Mouse (Mus musculus) C3H10T1/2 (cell line): ENCODE data around the gene Lck. TPM values are rescaled to one million over a fixed set of nuclear protein-coding genes. Genes with fewer than 3 reads are reported as not detected.

Experiments
- polyA plus RNA-seq, 2 experiments: library from polyadenylated mRNA; unstranded; fragments of >200 nt; fragmentation: generic; extraction: Trizol; gene quantifications; one replicate each; pipeline ENCODE4 v1.2.1; 2012; ENCODE audit warnings: missing spikeins in 2 of 2

Lck gene
- under 1 TPM; 0.12 to 0.33 TPM for polyA plus RNA-seq

GRCm38 (mm10) chr4:129573430-129573829 is at the start of gene Lck:
Gene Lck, minus strand, starts transcription at chr4:129573641.

DNA sequence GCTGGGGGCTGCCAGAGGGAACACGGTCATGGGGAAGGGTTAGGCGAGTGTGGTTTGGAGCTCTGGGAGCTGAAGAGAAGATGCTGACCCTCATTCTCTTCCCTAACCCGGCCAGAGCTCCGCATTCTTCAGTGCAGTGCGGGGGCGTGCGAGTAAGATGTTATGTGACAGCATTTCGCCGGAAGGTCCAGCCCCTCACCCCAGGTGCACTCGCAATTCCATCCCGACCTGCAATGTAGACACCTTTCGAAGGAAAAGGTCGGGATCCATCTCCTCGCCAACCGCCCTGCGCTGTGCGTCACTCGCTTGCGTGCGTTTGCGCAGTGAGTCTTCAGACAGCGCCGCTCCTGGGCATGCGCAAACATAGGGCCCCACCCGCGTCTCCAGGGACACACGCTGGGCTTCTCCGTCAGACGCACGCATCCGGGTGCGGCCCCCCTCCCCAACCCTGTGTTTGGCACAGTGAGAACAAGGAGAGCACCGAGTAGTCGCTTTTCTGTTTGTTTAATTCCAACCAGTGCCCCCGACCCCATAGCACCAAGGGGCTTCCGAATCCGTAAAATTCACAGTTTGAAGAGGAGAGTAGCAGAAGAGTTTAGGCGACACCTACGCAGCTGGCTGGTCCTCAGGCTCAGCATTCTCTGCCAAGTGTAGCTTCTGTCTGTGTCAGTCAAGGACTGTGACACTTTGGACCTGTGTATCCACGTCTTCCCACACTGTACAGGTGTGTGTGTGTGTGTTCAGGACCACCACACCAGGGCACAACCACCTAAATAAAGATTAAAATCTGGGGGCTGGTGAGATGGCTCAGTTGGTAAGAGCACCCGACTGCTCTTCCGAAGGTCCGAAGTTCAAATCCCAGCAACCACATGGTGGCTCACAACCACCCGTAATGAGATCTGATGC is 45.6 kb upstream of the Lck start, which contains the start of gene Iqcc:
Iqcc (minus strand) TSS at position 314 of the 906 bp plus-strand sequence.

GRCm38 (mm10) chr4:129614093-129614492 is 40.7 kb upstream of the Lck start, which contains the start of gene Dcdc2b:
Gene Dcdc2b, minus strand, starts transcription at chr4:129614257.

GRCm38 (mm10) chr4:129600233-129601158 is 27.1 kb upstream of the Lck start, which contains the start of the genes Eif3i and Tmem234:
Gene Eif3i, minus strand, starts transcription at chr4:129600648.
Gene Tmem234, plus strand, starts transcription at chr4:129600668.

GRCm38 (mm10) chr4:129578466-129578865 is 5.0 kb upstream of the Lck start, which contains the start of gene Fam167b:
Gene Fam167b, minus strand, starts transcription at chr4:129578549.

DNA sequence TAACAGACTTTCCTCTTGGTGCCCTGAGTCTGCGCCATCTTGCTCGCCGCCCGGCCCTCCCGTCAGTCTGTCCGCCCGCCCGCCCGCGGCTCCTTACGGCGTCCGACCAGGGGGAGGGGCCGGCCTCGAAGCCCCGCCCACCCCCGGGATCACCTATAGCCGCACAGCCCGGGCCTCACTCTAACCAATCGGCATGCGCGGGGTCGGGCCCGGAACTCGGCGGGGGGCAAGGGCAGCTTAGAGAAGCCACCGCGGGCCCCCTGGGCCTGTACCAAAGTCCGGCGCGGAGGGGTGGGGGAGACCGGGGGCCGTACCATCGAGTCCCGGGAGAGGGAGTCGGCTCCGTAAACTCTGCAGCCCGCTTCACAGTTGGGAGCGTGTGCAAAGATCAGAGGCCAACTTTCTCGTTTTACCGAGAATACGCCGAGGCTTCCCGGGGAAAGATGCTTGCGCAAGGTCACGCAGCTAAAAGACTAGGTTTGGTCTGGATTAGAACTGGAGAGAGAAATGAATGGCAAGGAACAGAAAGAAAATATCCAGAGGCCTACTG is 30.8 kb downstream of the Lck start, which contains the start of gene Hdac1:
Hdac1 (minus strand) TSS at position 122 of the 550 bp plus-strand sequence.

GRCm38 (mm10) chr4:129513086-129513767 is 60.2 kb downstream of the Lck start, which contains the start of gene Marcksl1:
Gene Marcksl1, plus strand, starts transcription at chr4:129513581.

Other genes with a start within 250 kb of the Lck start
- gene Rbbp4, start 238.3 kb downstream of the Lck start, polyA plus RNA-seq: 100 to 1,000 TPM in 1 of 2 experiments, 10 to 100 TPM in 1; 91.9 to 133 TPM
- 10 to 100 TPM in 1 of 2 experiments, 1 to 10 TPM in 1; 2.4 to 26.0 TPM for gene Zbtb8os, start 237.9 kb downstream of the Lck start, polyA plus RNA-seq
- 1 to 10 TPM; 1.4 to 8.8 TPM for gene Zbtb8a, start 195.5 kb downstream of the Lck start, polyA plus RNA-seq
- under 1 TPM in 1 of 2 experiments, not detected in 1; 0.01 TPM for gene Zbtb8b, start 132.8 kb downstream of the Lck start, polyA plus RNA-seq
- 10 to 100 TPM in 1 of 2 experiments, 1 to 10 TPM in 1; 2.2 to 20.7 TPM for gene Bsdc1, start 112.1 kb downstream of the Lck start, polyA plus RNA-seq
- gene Tssk3, start 82.6 kb downstream of the Lck start, polyA plus RNA-seq: not detected
- gene Fam229a, start 82.5 kb downstream of the Lck start, polyA plus RNA-seq: under 1 TPM in 1 of 2 experiments, not detected in 1; 0.09 TPM
- gene Marcksl1, start 60.1 kb downstream of the Lck start, polyA plus RNA-seq: 100 to 1,000 TPM in 1 of 2 experiments, 10 to 100 TPM in 1; 57.5 to 148 TPM
- 10 to 100 TPM; 10.4 to 97.9 TPM for gene Hdac1, start 30.9 kb downstream of the Lck start, polyA plus RNA-seq
- gene Fam167b, start 4.9 kb upstream of the Lck start, polyA plus RNA-seq: under 1 TPM in 1 of 2 experiments, not detected in 1; 0.12 TPM
- gene Eif3i, start 27.0 kb upstream of the Lck start, polyA plus RNA-seq: 100 to 1,000 TPM; 267 to 601 TPM
- 100 to 1,000 TPM; 192 to 203 TPM for gene Tmem234, start 27.0 kb upstream of the Lck start, polyA plus RNA-seq
- under 1 TPM; 0.27 to 0.48 TPM for gene Dcdc2b, start 40.6 kb upstream of the Lck start, polyA plus RNA-seq
- gene Iqcc, start 45.5 kb upstream of the Lck start, polyA plus RNA-seq: 10 to 100 TPM in 1 of 2 experiments, 1 to 10 TPM in 1; 6.8 to 27.3 TPM
- gene Ccdc28b, start 50.3 kb upstream of the Lck start, polyA plus RNA-seq: 10 to 100 TPM in 1 of 2 experiments, 1 to 10 TPM in 1; 8.4 to 46.3 TPM
- 10 to 100 TPM in 1 of 2 experiments, 1 to 10 TPM in 1; 9.4 to 25.1 TPM for gene Txlna, start 67.4 kb upstream of the Lck start, polyA plus RNA-seq
- 10 to 100 TPM in 1 of 2 experiments, 1 to 10 TPM in 1; 5.5 to 16.3 TPM for gene Kpna6, start 99.1 kb upstream of the Lck start, polyA plus RNA-seq
- 10 to 100 TPM; 12.8 to 14.4 TPM for gene Tmem39b, start 123.2 kb upstream of the Lck start, polyA plus RNA-seq
- gene Khdrbs1, start 168.7 kb upstream of the Lck start, polyA plus RNA-seq: 10 to 100 TPM; 10.8 to 54.5 TPM
- 10 to 100 TPM; 11.6 to 54.7 TPM for gene Ptp4a2, start 237.6 kb upstream of the Lck start, polyA plus RNA-seq